38 mouse cellular contexts compared by ENCODE assay signal in genomic region chr17:12387781-12388180, GRCm38 (mm10). TPM values are rescaled to one million over a fixed set of nuclear protein-coding genes. Genes with fewer than 3 reads are reported as not detected.
"Had no signal": no experiment of that assay in that cellular context is flagged by ENCODE, and none has a peak within 500 bp of the region (broad histone marks: within the 10 kb centered on the region; RNA-seq: fewer than 3 reads in every experiment).

No protein-coding gene starts in this region.

- H3K9ac ChIP-seq: heart, embryonic 12.5 days; heart, embryonic 13.5 days; heart, embryonic 15.5 days; hindbrain, embryonic 12.5 days; hindbrain, embryonic 13.5 days; hindbrain, embryonic 14.5 days; hindbrain, embryonic 15.5 days; intestine, embryonic 15.5 days; kidney, embryonic 15.5 days had no signal

- ATAC-seq: hindbrain, embryonic 16.5 days; hindbrain, postnatal 0 days; inflammation-experienced regulatory T-cells, adult 6 months; intestine, embryonic 15.5 days; intestine, embryonic 16.5 days; intestine, postnatal 0 days had no signal

- H3K4me3 ChIP-seq: heart, adult 2 months; heart, embryonic 10.5 days; heart, embryonic 12.5 days; heart, embryonic 13.5 days; heart, embryonic 15.5 days; hindbrain, embryonic 10.5 days; hindbrain, embryonic 12.5 days; hindbrain, embryonic 13.5 days; hindbrain, embryonic 15.5 days; intestine, embryonic 15.5 days; kidney, embryonic 15.5 days; layer of hippocampus, adult 2 months had no signal

- H3K9me3 ChIP-seq: heart, embryonic 15.5 days; hindbrain, embryonic 10.5 days; hindbrain, embryonic 13.5 days; hindbrain, embryonic 15.5 days; intestine, embryonic 15.5 days had no signal

- DNase-seq: heart, adult 2 months; heart, postnatal 10 days; heart, postnatal 14 days; heart, postnatal 36 days; heart, postnatal 4 days; kidney, postnatal 10 days; kidney, postnatal 4 days; layer of hippocampus, adult 9-11 months had no signal

- H3K4me2 ChIP-seq: heart, embryonic 11.5 days; heart, embryonic 12.5 days; heart, embryonic 13.5 days; heart, embryonic 15.5 days; hindbrain, embryonic 12.5 days; hindbrain, embryonic 13.5 days; hindbrain, embryonic 14.5 days; hindbrain, embryonic 15.5 days; intestine, embryonic 15.5 days; kidney, embryonic 15.5 days had no signal

- H3K4me1 ChIP-seq: heart, embryonic 10.5 days; heart, embryonic 12.5 days; heart, embryonic 13.5 days; heart, embryonic 15.5 days; hindbrain, embryonic 10.5 days; hindbrain, embryonic 13.5 days; intestine, embryonic 15.5 days; kidney, embryonic 15.5 days had no signal

- H3K36me3 ChIP-seq: heart, embryonic 10.5 days; heart, embryonic 12.5 days; heart, embryonic 13.5 days; heart, embryonic 15.5 days; hindbrain, embryonic 10.5 days; hindbrain, embryonic 12.5 days; hindbrain, embryonic 13.5 days; hindbrain, embryonic 15.5 days; intestine, embryonic 15.5 days; kidney, embryonic 15.5 days had no signal

- H3K27me3 ChIP-seq: heart, embryonic 12.5 days; hindbrain, embryonic 12.5 days; hindbrain, embryonic 13.5 days; hindbrain, embryonic 15.5 days; intestine, embryonic 15.5 days; kidney, embryonic 15.5 days had no signal

- H3K27ac ChIP-seq: heart, adult 2 months; heart, embryonic 10.5 days; heart, embryonic 13.5 days; heart, embryonic 15.5 days; hindbrain, embryonic 10.5 days; hindbrain, embryonic 12.5 days; hindbrain, embryonic 13.5 days; hindbrain, embryonic 14.5 days; hindbrain, embryonic 15.5 days; hindbrain, postnatal 0 days; intestine, embryonic 15.5 days; kidney, embryonic 15.5 days; kidney, postnatal 0 days; layer of hippocampus, adult 2 months had no signal

RNA-seq across cellular contexts. Expression of gene Plg, which starts 9.4 kb away (rescaled TPM):
- total RNA-seq: heart, adult 2 months; heart, adult 8-10 months; heart, postnatal 10 days; heart, postnatal 14 days; heart, postnatal 25 days; heart, postnatal 36 days; hematopoietic stem cell, adult 5-6 weeks; layer of hippocampus, adult 18-20 months; layer of hippocampus, adult 2 months; layer of hippocampus, postnatal 10 days; layer of hippocampus, postnatal 14 days; layer of hippocampus, postnatal 25 days had no signal
- polyA plus RNA-seq: heart, embryonic 14.5 days; heart, postnatal 0 days; hindbrain, embryonic 10.5 days; hindbrain, embryonic 11.5 days; hindbrain, embryonic 12.5 days; hindbrain, embryonic 13.5 days; hindbrain, embryonic 16.5 days; hindbrain, postnatal 0 days; inflammation-experienced regulatory T-cells, adult 6 months; kidney, embryonic 14.5 days had no signal
